Mouse (Mus musculus): ENCODE measurements around the gene Tpst2. TPM values are rescaled to one million over a fixed set of nuclear protein-coding genes. Genes with fewer than 3 reads are reported as not detected.

Gene Tpst2
- polyA plus RNA-seq, 1 experiment from 2014 or later, result 31.7 TPM

- WGBS, result 59% methylated on average over 4 of the region's 4 CpGs
- no peak overlapping the region for H3K9ac ChIP-seq
- no peak for ATAC-seq (ENCODE audit: low FRiP score)
- no peaks in the 10 kb centered on the region for H3K9me3 ChIP-seq (replicated peaks)
- no peak overlapping the region for H3K27ac ChIP-seq
- no peaks in the 10 kb centered on the region for H3K27me3 ChIP-seq
- H3K4me1 ChIP-seq, result peaks cover 32% of the 10 kb centered on the region
- H3K4me3 ChIP-seq, result no peak overlapping the region
- no peaks in the 10 kb centered on the region for H3K36me3 ChIP-seq
- no peak overlapping the region for H3K4me2 ChIP-seq (replicated peaks)
These were observed 18.2 kb downstream of the Tpst2 start for GRCm38 (mm10) chr5:112294696-112295095.

- Histone ChIP-seq H3K36me3 (no peaks in the 10 kb centered on the region), H3K4me2 (replicated peaks) (no peak overlapping the region), H3K4me1 (peaks cover 32% of the 10 kb centered on the region), H3K27ac (no peak overlapping the region), H3K27me3 (no peaks in the 10 kb centered on the region), H3K4me3 (no peak overlapping the region), H3K9me3 (replicated peaks) (no peaks in the 10 kb centered on the region), H3K9ac (no peak overlapping the region)
- WGBS, result 30% methylated on average over 8 of the region's 8 CpGs
- ATAC-seq (ENCODE audit: low FRiP score), result no peak
These were observed 18.7 kb downstream of the Tpst2 start for GRCm38 (mm10) chr5:112295162-112295561.

- Histone ChIP-seq H3K4me3 (no peak overlapping the region), H3K27ac (no peak overlapping the region), H3K9me3 (replicated peaks) (no peaks in the 10 kb centered on the region), H3K4me1 (peaks cover 32% of the 10 kb centered on the region), H3K9ac (no peak overlapping the region), H3K27me3 (no peaks in the 10 kb centered on the region), H3K36me3 (no peaks in the 10 kb centered on the region), H3K4me2 (replicated peaks) (no peak overlapping the region)
- ATAC-seq (ENCODE audit: low FRiP score), result no peak
- WGBS, result 58% methylated on average over 8 of the region's 8 CpGs
These were observed 19.1 kb downstream of the Tpst2 start for GRCm38 (mm10) chr5:112295564-112295963.

GRCm38 (mm10) chr5:112296404-112297181 is 20.1 kb downstream of the Tpst2 start:
- no peak for ATAC-seq (ENCODE audit: low FRiP score)
- no peaks in the 10 kb centered on the region for H3K9me3 ChIP-seq (replicated peaks)
- H3K9ac ChIP-seq, result no peak overlapping the region
- no peaks in the 10 kb centered on the region for H3K27me3 ChIP-seq
- H3K4me3 ChIP-seq, result no peak overlapping the region
- H3K27ac ChIP-seq, result no peak overlapping the region; the same call in 1 of the 2 replicates
- H3K36me3 ChIP-seq, result no peaks in the 10 kb centered on the region
- H3K4me2 ChIP-seq (replicated peaks), result no peak overlapping the region
- WGBS, result 79% methylated on average over 6 of the region's 6 CpGs
- peaks cover 32% of the 10 kb centered on the region for H3K4me1 ChIP-seq

- Histone ChIP-seq H3K9ac (no peak overlapping the region), H3K4me3 (no peak overlapping the region), H3K4me1 (peaks cover 29% of the 10 kb centered on the region), H3K36me3 (no peaks in the 10 kb centered on the region), H3K9me3 (replicated peaks) (no peaks in the 10 kb centered on the region), H3K4me2 (replicated peaks) (no peak overlapping the region), H3K27ac (0 out of 2 replicates have a peak overlapping the region, but pooled peaks have one; percentile 12), H3K27me3 (no peaks in the 10 kb centered on the region)
- no peak for ATAC-seq (ENCODE audit: low FRiP score)
- WGBS, result 72% methylated on average over 2 of the region's 2 CpGs
These were observed 20.8 kb downstream of the Tpst2 start for GRCm38 (mm10) chr5:112297257-112297656.

- H3K36me3 ChIP-seq, result no peaks in the 10 kb centered on the region
- no peak overlapping the region for H3K4me2 ChIP-seq (replicated peaks)
- peaks cover 27% of the 10 kb centered on the region for H3K4me1 ChIP-seq
- H3K27me3 ChIP-seq, result no peaks in the 10 kb centered on the region
- H3K27ac ChIP-seq, result no peak overlapping the region
- H3K4me3 ChIP-seq, result no peak overlapping the region
- H3K9ac ChIP-seq, result no peak overlapping the region
- H3K9me3 ChIP-seq (replicated peaks), result no peaks in the 10 kb centered on the region
- no peak for ATAC-seq (ENCODE audit: low FRiP score)
- WGBS, result 90% methylated on average over 12 of the region's 12 CpGs
These were observed 21.9 kb downstream of the Tpst2 start for GRCm38 (mm10) chr5:112298226-112298988.

GRCm38 (mm10) chr5:112299399-112299798 is 22.9 kb downstream of the Tpst2 start:
- Histone ChIP-seq H3K36me3 (no peaks in the 10 kb centered on the region), H3K27me3 (no peaks in the 10 kb centered on the region), H3K27ac (no peak overlapping the region), H3K4me3 (no peak overlapping the region), H3K4me1 (peaks cover 25% of the 10 kb centered on the region), H3K9me3 (replicated peaks) (no peaks in the 10 kb centered on the region), H3K9ac (no peak overlapping the region), H3K4me2 (replicated peaks) (no peak overlapping the region)
- no peak for ATAC-seq (ENCODE audit: low FRiP score)
- 92% methylated on average over 4 of the region's 4 CpGs for WGBS

- H3K27me3 ChIP-seq, result no peaks in the 10 kb centered on the region
- H3K36me3 ChIP-seq, result no peaks in the 10 kb centered on the region
- no peak overlapping the region for H3K4me2 ChIP-seq (replicated peaks)
- WGBS, result 85% methylated on average over 2 of the region's 2 CpGs
- H3K4me1 ChIP-seq, result peaks cover 17% of the 10 kb centered on the region
- no peak overlapping the region for H3K9ac ChIP-seq
- H3K27ac ChIP-seq, result no peak overlapping the region
- ATAC-seq (ENCODE audit: low FRiP score), result no peak
- no peak overlapping the region for H3K4me3 ChIP-seq
- H3K9me3 ChIP-seq (replicated peaks), result no peaks in the 10 kb centered on the region
These were observed 23.6 kb downstream of the Tpst2 start for GRCm38 (mm10) chr5:112300112-112300511.

GRCm38 (mm10) chr5:112300721-112301308 is 24.3 kb downstream of the Tpst2 start:
- H3K4me2 ChIP-seq (replicated peaks), result no peak overlapping the region
- H3K4me3 ChIP-seq, result no peak overlapping the region
- H3K27me3 ChIP-seq, result no peaks in the 10 kb centered on the region
- H3K9ac ChIP-seq, result no peak overlapping the region
- 88% methylated on average over 6 of the region's 6 CpGs for WGBS
- no peak for ATAC-seq (ENCODE audit: low FRiP score)
- H3K36me3 ChIP-seq, result no peaks in the 10 kb centered on the region
- H3K27ac ChIP-seq, result no peak overlapping the region
- no peaks in the 10 kb centered on the region for H3K9me3 ChIP-seq (replicated peaks)
- peaks cover 12% of the 10 kb centered on the region; the same call in 1 of the 2 replicates for H3K4me1 ChIP-seq

GRCm38 (mm10) chr5:112301694-112302093 is 25.2 kb downstream of the Tpst2 start:
- ATAC-seq (ENCODE audit: low FRiP score), result no peak
- 83% methylated on average over 4 of the region's 4 CpGs for WGBS
- H3K4me1 ChIP-seq, result peaks cover 6% of the 10 kb centered on the region; the same call in 1 of the 2 replicates

GRCm38 (mm10) chr5:112302310-112302709 is 25.8 kb downstream of the Tpst2 start:
- Histone ChIP-seq H3K27ac (no peak overlapping the region), H3K4me2 (replicated peaks) (no peak overlapping the region), H3K36me3 (peaks cover 5% of the 10 kb centered on the region; the same call in 1 of the 2 replicates), H3K9me3 (replicated peaks) (no peaks in the 10 kb centered on the region), H3K4me1 (no peaks in the 10 kb centered on the region), H3K4me3 (no peak overlapping the region), H3K9ac (no peak overlapping the region), H3K27me3 (no peaks in the 10 kb centered on the region)
- no peak for ATAC-seq (ENCODE audit: low FRiP score)
- 89% methylated on average over 5 of the region's 5 CpGs for WGBS

More at GRCm38 (mm10) chr5:112301694-112302093, 25.2 kb downstream of the Tpst2 start:
- no peak overlapping the region for H3K9ac ChIP-seq
- H3K4me2 ChIP-seq (replicated peaks), result no peak overlapping the region
- H3K27ac ChIP-seq, result no peak overlapping the region
- no peak overlapping the region for H3K4me3 ChIP-seq
- H3K36me3 ChIP-seq, result 0 out of 2 replicates have a peak, but pooled peaks cover 2% of the 10 kb centered on the region
- no peaks in the 10 kb centered on the region for H3K9me3 ChIP-seq (replicated peaks)
- no peaks in the 10 kb centered on the region for H3K27me3 ChIP-seq

GRCm38 (mm10) chr5:112305842-112306241 is 29.4 kb downstream of the Tpst2 start:
- no peak overlapping the region for H3K4me2 ChIP-seq (replicated peaks)
- no peak for ATAC-seq (ENCODE audit: low FRiP score)
- no peak overlapping the region for H3K9ac ChIP-seq
- peaks cover 39% of the 10 kb centered on the region for H3K36me3 ChIP-seq
- H3K9me3 ChIP-seq (replicated peaks), result no peaks in the 10 kb centered on the region
- no peaks in the 10 kb centered on the region for H3K4me1 ChIP-seq
- WGBS, result 61% methylated on average over 5 of the region's 5 CpGs
- no peak overlapping the region for H3K27ac ChIP-seq
- H3K27me3 ChIP-seq, result no peaks in the 10 kb centered on the region
- H3K4me3 ChIP-seq, result no peak overlapping the region
